Mouse (Mus musculus): ENCODE measurements around the gene Sugct. TPM values are rescaled to one million over a fixed set of nuclear protein-coding genes. Genes with fewer than 3 reads are reported as not detected.
A peak's percentile ranks its signal among the peaks of the same experiment; 100 is the strongest.

The Sugct gene
- total and polyA plus RNA-seq, 2 experiments = 10.9 to 25.4 TPM

DNA sequence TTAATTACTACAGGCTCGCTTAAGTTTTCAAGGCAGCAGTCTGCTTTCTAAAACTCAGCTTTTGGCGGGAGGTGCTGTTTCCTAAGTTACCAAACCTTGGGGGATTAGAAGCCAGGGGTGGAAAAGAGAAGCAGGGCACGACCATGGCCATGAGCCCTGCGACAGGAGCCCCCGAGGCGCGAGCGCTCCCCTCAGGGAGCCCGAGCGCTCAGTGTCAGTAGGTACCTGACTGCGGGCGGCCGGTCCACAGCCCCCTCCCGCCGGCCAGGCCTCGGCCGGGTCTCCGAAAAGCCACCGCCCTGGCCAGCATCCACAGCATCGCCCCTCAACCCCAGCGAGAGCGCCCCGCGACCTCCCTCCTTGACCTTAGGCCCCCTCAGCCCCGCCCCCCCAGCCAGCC lies 939 bp downstream of the Sugct start:
- peak overlapping the region; percentile 92 for H3K9ac ChIP-seq (ENCODE audit: low read depth, low read length)
- WGBS = 0% methylated on average over 23 of the region's 25 CpGs
- no peak for DNase-seq (ENCODE audit: extremely low read depth, low read depth, low spot score)
- no peaks in the 10 kb centered on the region for H3K36me3 ChIP-seq (ENCODE audit: control insufficient read depth, insufficient read depth, low read length)
- H3K27ac ChIP-seq (replicated peaks; ENCODE audit: insufficient read depth, low read depth, low read length) = peak overlapping the region; percentile 99
- peak overlapping the region; percentile 91 for H3K4me3 ChIP-seq (ENCODE audit: insufficient read depth, low read depth, low read length)
- TF ChIP-seq CTCF (IDR thresholded peaks at IDR 0.05; ENCODE audit: low read depth, low read length) = no peak
- 0 out of 2 replicates have a peak, but pooled peaks have one; percentile 50 for TF ChIP-seq POLR2A (IDR thresholded peaks at IDR 0.05; ENCODE audit: extremely low read depth, insufficient read depth, low read length)
- peaks cover 15% of the 10 kb centered on the region for H3K4me1 ChIP-seq (ENCODE audit: control insufficient read depth, insufficient read depth, low read length)
- H3K79me2 ChIP-seq (ENCODE audit: control insufficient read depth, insufficient read depth, low read length) = peaks cover 6% of the 10 kb centered on the region; the same call in 1 of the 2 replicates
- H3K27me3 ChIP-seq (ENCODE audit: control insufficient read depth, insufficient read depth, low read length) = no peaks in the 10 kb centered on the region

DNA sequence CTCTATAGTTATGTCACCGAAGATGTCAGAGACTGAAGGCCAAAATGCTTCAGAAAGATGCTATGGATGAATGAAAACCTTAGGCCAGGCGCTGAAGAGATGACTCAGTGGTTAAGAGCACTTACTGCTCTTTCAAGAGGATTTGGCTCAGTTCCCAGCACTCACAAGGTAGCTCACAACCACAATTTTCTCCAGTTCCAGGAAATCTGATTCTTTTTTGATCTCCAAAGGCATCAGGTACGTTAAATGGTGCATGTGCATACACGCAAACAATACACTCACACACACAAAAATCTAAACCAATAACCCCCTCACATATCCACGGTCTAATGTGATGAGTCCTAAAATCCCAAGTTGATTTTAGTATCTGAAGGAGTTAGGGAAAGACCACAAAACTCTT lies 1.5 kb downstream of the Sugct start:
- Histone ChIP-seq H3K36me3 (ENCODE audit: control insufficient read depth, insufficient read depth, low read length) (no peaks in the 10 kb centered on the region), H3K4me3 (ENCODE audit: insufficient read depth, low read depth, low read length) (peak overlapping the region; percentile 91; the same call in 1 of the 2 replicates), H3K79me2 (ENCODE audit: control insufficient read depth, insufficient read depth, low read length) (peaks cover 6% of the 10 kb centered on the region; the same call in 1 of the 2 replicates), H3K9ac (ENCODE audit: low read depth, low read length) (no peak overlapping the region), H3K27me3 (ENCODE audit: control insufficient read depth, insufficient read depth, low read length) (no peaks in the 10 kb centered on the region), H3K4me1 (ENCODE audit: control insufficient read depth, insufficient read depth, low read length) (peaks cover 15% of the 10 kb centered on the region), H3K27ac (replicated peaks; ENCODE audit: insufficient read depth, low read depth, low read length) (no peak overlapping the region)
- TF ChIP-seq POLR2A (IDR thresholded peaks at IDR 0.05; ENCODE audit: extremely low read depth, insufficient read depth, low read length) = no peak
- no peak for TF ChIP-seq CTCF (IDR thresholded peaks at IDR 0.05; ENCODE audit: low read depth, low read length)
- peak; percentile 65 for DNase-seq (ENCODE audit: extremely low read depth, low read depth, low spot score)
- WGBS = 45% methylated on average over 5 of the region's 5 CpGs

DNA sequence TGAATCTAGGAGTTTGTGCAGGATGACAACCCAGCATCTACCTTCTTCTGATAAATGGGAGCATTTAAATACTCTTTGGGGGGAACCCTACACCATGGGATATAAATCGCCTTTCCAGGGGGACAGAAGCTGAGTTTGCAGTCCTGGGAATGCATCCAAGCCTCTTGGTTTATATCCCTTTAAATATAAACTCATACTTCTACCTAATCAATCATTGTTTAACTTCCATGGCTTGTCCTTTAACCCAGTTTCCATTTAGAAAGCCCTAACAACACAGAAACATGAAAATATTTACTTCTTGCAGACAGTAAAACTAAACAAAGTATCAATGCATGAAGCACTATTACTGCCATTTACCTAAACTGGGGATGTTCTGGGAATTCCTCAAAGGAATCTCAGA lies 3.9 kb downstream of the Sugct start:
- DNase-seq (ENCODE audit: extremely low read depth, low read depth, low spot score) = peak; percentile 67
- Histone ChIP-seq H3K27me3 (ENCODE audit: control insufficient read depth, insufficient read depth, low read length) (no peaks in the 10 kb centered on the region), H3K9ac (ENCODE audit: low read depth, low read length) (no peak overlapping the region), H3K4me1 (ENCODE audit: control insufficient read depth, insufficient read depth, low read length) (peaks cover 15% of the 10 kb centered on the region), H3K79me2 (ENCODE audit: control insufficient read depth, insufficient read depth, low read length) (peaks cover 2% of the 10 kb centered on the region; the same call in 1 of the 2 replicates), H3K36me3 (ENCODE audit: control insufficient read depth, insufficient read depth, low read length) (no peaks in the 10 kb centered on the region), H3K4me3 (ENCODE audit: insufficient read depth, low read depth, low read length) (no peak overlapping the region), H3K27ac (replicated peaks; ENCODE audit: insufficient read depth, low read depth, low read length) (peak overlapping the region; percentile 49; the same call in 1 of the 2 replicates)
- 41% methylated on average over 1 of the region's 1 CpGs for whole genome bisulfite sequencing
- TF ChIP-seq CTCF (IDR thresholded peaks at IDR 0.05; ENCODE audit: low read depth, low read length) (no peak), POLR2A (IDR thresholded peaks at IDR 0.05; ENCODE audit: extremely low read depth, insufficient read depth, low read length) (no peak)

DNA sequence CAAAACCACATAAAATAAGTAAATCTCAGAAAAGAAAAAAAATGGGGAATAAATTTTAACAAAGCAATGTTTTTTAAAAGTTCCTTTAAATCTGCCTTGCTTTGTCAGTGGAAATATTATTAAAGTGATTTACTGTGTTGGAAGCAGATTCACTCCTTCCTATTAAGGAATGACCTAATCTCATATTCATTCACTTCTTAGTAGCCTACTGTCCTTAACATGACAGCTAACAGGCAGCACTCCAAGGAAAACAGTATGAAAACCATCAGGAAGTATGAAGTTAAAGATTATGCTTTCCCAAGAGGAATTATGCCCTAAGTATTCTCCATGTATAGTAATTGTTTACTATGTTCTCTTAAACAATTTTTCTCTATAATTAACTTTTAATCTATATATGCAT lies 4.7 kb downstream of the Sugct start:
- H3K9ac ChIP-seq (ENCODE audit: low read depth, low read length) = no peak overlapping the region
- no peak overlapping the region for H3K4me3 ChIP-seq (ENCODE audit: insufficient read depth, low read depth, low read length)
- TF ChIP-seq POLR2A (IDR thresholded peaks at IDR 0.05; ENCODE audit: extremely low read depth, insufficient read depth, low read length) (no peak), CTCF (IDR thresholded peaks at IDR 0.05; ENCODE audit: low read depth, low read length) (no peak)
- peaks cover 15% of the 10 kb centered on the region for H3K4me1 ChIP-seq (ENCODE audit: control insufficient read depth, insufficient read depth, low read length)
- H3K27ac ChIP-seq (replicated peaks; ENCODE audit: insufficient read depth, low read depth, low read length) = no peak overlapping the region
- no peak for DNase-seq (ENCODE audit: extremely low read depth, low read depth, low spot score)
- peaks cover 2% of the 10 kb centered on the region; the same call in 1 of the 2 replicates for H3K79me2 ChIP-seq (ENCODE audit: control insufficient read depth, insufficient read depth, low read length)
- no peaks in the 10 kb centered on the region for H3K27me3 ChIP-seq (ENCODE audit: control insufficient read depth, insufficient read depth, low read length)
- H3K36me3 ChIP-seq (ENCODE audit: control insufficient read depth, insufficient read depth, low read length) = no peaks in the 10 kb centered on the region

DNA sequence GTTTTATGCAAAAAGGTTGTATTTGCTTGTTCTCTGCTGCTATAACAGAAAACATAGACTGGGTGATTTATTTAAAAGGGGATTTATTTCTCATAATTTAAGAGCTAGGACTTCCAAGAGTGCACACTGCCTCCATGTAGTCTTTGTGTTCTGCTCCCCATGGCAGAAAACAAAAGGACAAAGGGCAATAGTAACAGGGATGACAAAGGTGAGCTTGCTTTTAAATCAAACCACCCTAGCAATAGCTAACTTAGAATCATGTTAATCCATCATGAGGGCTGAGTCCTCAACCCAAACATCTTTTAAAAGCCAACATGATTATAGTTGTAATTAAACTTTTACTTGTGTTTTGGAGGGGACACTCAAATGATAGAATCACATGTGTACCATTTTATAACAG lies 5.9 kb downstream of the Sugct start:
- no peaks in the 10 kb centered on the region for H3K36me3 ChIP-seq (ENCODE audit: control insufficient read depth, insufficient read depth, low read length)
- no peaks in the 10 kb centered on the region for H3K27me3 ChIP-seq (ENCODE audit: control insufficient read depth, insufficient read depth, low read length)
- DNase-seq (ENCODE audit: extremely low read depth, low read depth, low spot score) = peak; percentile 76
- H3K9ac ChIP-seq (ENCODE audit: low read depth, low read length) = no peak overlapping the region
- no peak overlapping the region for H3K4me3 ChIP-seq (ENCODE audit: insufficient read depth, low read depth, low read length)
- H3K79me2 ChIP-seq (ENCODE audit: control insufficient read depth, insufficient read depth, low read length) = no peaks in the 10 kb centered on the region; the same call in 1 of the 2 replicates
- H3K27ac ChIP-seq (replicated peaks; ENCODE audit: insufficient read depth, low read depth, low read length) = no peak overlapping the region
- TF ChIP-seq CTCF (IDR thresholded peaks at IDR 0.05; ENCODE audit: low read depth, low read length) (no peak), POLR2A (IDR thresholded peaks at IDR 0.05; ENCODE audit: extremely low read depth, insufficient read depth, low read length) (no peak)
- peaks cover 15% of the 10 kb centered on the region for H3K4me1 ChIP-seq (ENCODE audit: control insufficient read depth, insufficient read depth, low read length)

DNA sequence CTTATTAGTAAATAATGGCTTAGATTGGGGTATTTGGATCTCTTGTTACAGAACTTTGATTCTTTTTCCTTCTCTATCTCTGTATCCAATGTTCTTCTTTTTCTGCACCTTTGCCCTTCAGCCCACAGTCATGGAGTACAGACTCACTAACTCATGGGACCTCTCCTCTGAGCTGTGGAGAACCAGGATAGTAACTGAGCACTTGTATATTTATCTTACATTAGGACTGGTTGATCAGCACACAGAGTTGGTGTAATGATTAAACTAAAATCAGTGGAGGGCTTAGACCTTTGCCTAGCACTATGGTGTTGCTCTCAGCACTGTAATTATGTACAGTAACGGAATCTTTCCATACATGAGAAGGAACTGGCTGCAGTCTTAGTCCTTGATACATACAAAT lies 24.2 kb downstream of the Sugct start:
- no peaks in the 10 kb centered on the region for H3K79me2 ChIP-seq (ENCODE audit: control insufficient read depth, insufficient read depth, low read length)
- no peak overlapping the region for H3K4me3 ChIP-seq (ENCODE audit: insufficient read depth, low read depth, low read length)
- no peak for TF ChIP-seq CTCF (IDR thresholded peaks at IDR 0.05; ENCODE audit: low read depth, low read length)
- peak; percentile 70 for DNase-seq (ENCODE audit: extremely low read depth, low read depth, low spot score)
- WGBS = 9% methylated on average over 1 of the region's 1 CpGs
- H3K4me1 ChIP-seq (ENCODE audit: control insufficient read depth, insufficient read depth, low read length) = peaks cover 5% of the 10 kb centered on the region; the same call in 1 of the 2 replicates
- no peak overlapping the region for H3K9ac ChIP-seq (ENCODE audit: low read depth, low read length)
- no peaks in the 10 kb centered on the region for H3K27me3 ChIP-seq (ENCODE audit: control insufficient read depth, insufficient read depth, low read length)
- no peak overlapping the region for H3K27ac ChIP-seq (replicated peaks; ENCODE audit: insufficient read depth, low read depth, low read length)
- no peaks in the 10 kb centered on the region for H3K36me3 ChIP-seq (ENCODE audit: control insufficient read depth, insufficient read depth, low read length)
